Mouse (Mus musculus): ENCODE measurements at regions not wholly inside any gene's neighbourhood (a gene's known extent, or its start where the extent isn't known, plus 50 kb on each side); places are given as distances from the start of the nearest gene placed in this dataset.

DNA sequence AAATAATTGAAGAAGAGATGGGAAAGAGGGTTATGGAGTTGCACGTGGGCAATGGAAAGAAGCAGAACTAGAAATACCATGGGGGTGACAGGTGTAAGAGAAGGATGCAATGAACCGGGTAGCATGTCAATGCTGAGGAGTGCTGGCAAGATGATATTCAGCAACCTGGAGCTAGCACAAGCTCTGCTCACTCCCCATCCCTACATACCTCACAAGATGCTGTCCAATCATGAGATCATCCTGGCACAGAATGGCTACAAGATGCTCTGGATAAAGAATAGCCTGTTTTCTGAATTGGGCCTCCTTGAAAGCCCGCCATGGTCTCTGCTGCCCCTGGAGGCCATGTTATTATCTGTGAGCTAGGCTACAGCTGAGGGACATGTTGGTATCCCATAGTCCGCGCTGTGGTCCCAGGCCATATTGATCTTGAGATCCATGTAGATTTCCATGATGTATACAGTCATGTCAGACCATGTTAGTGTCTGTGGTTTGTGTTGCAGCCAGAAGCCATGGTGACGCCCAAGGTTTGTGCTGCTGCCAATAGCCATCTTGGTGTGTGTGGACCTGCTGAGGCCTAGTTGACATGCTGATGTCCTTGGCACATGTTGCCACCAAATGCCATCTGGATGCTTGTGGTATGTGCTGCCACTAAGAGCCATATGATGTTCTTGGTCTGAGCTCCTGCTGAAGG is 114.0 kb downstream of the Gm7489 start:
- TF ChIP-seq POLR2A (IDR thresholded peaks at IDR 0.05; ENCODE audit: low read depth, low read length) (no peak), CTCF (conservative IDR thresholded peaks at IDR 0.05; ENCODE audit: insufficient read depth, insufficient read length, low read depth, low read length) (no peak)
